Mouse (Mus musculus) G1E (cell line): ENCODE data around the gene Nudt15. TPM values are rescaled to one million over a fixed set of nuclear protein-coding genes. Genes with fewer than 3 reads are reported as not detected.

ENCODE experiments used
- ATAC-seq: 2 replicates; pipeline ENCODE4 v1.8.0; 2016; ENCODE audit warnings: mild to moderate bottlenecking; ENCODE audit not compliant: insufficient number of reproducible peaks, poor library complexity, low FRiP score, severe bottlenecking; ENCODE audit errors: extremely low read depth
- DNase-seq: peaks from one replicate; pipeline ENCODE4 v3.0.0; 2012; ENCODE audit warnings: low spot score
- H3K27me3 ChIP-seq: 2 replicates; pipeline ENCODE4 v1.6.1; 2012; ENCODE audit warnings: mild to moderate bottlenecking, low read length, inconsistent platforms; ENCODE audit not compliant: insufficient read depth
- H3K36me3 ChIP-seq: replicated peaks from 2 replicates; pipeline ENCODE3; 2012; ENCODE audit warnings: mild to moderate bottlenecking, inconsistent platforms
- H3K4me1 ChIP-seq: 2 replicates; pipeline ENCODE4 v1.6.1; 2012; ENCODE audit warnings: low read depth, low read length, inconsistent platforms, mixed read lengths; ENCODE audit not compliant: insufficient read depth
- H3K4me3 ChIP-seq: 2 replicates; pipeline ENCODE4 v1.5.1; 2012; ENCODE audit warnings: low read depth, mild to moderate bottlenecking, inconsistent platforms, low read length, moderate library complexity, mixed read lengths
- H3K9me3 ChIP-seq: replicated peaks from 2 replicates; pipeline ENCODE4 v1.6.1; 2012; ENCODE audit warnings: inconsistent platforms
- CTCF ChIP-seq: IDR thresholded peaks from 2 replicates; pipeline ENCODE4 v1.5.1; 2012; ENCODE audit warnings: low read depth, low read length, inconsistent platforms, mixed read lengths
- GATA1 ChIP-seq: IDR thresholded peaks from 2 replicates; pipeline ENCODE4 v1.6.1; 2012; ENCODE audit warnings: borderline replicate concordance, low read length, inconsistent platforms, mixed read lengths
- GATA2 ChIP-seq: IDR thresholded peaks from 2 replicates; pipeline ENCODE4 v1.6.1; 2012; ENCODE audit warnings: low read depth, low read length, inconsistent platforms, borderline replicate concordance
- POLR2AphosphoS5 ChIP-seq: IDR thresholded peaks from 2 replicates; pipeline ENCODE4 v1.6.1; 2012; ENCODE audit warnings: low read depth, low read length, inconsistent platforms; ENCODE audit not compliant: insufficient replicate concordance
- TAL1 ChIP-seq: conservative IDR thresholded peaks from 2 replicates; pipeline ENCODE4 v1.6.1; 2012; ENCODE audit warnings: low read depth, low read length, inconsistent platforms, mixed read lengths
- polyA plus RNA-seq: library from polyadenylated mRNA; stranded (reverse); fragments of >175 nt; gene quantifications from 2 replicates; pipeline ENCODE4 v1.2.3, GENCODE M21; 2012
- total RNA-seq, 2 experiments: library from RNA; stranded (forward) in 1 of 2; stranded (reverse) in 1 of 2; fragments of 200-1000 nt in 1 of 2; fragments of >200 nt in 1 of 2; fragmentation: Nextera tagmentation in 1 of 2; gene quantifications; 2 replicates each; pipeline ENCODE4 v1.2.3; 2014 to 2017

Nudt15 gene
- total and polyA plus RNA-seq, 3 experiments, result 0.90 to 8.0 (median 6.8) TPM

DNA sequence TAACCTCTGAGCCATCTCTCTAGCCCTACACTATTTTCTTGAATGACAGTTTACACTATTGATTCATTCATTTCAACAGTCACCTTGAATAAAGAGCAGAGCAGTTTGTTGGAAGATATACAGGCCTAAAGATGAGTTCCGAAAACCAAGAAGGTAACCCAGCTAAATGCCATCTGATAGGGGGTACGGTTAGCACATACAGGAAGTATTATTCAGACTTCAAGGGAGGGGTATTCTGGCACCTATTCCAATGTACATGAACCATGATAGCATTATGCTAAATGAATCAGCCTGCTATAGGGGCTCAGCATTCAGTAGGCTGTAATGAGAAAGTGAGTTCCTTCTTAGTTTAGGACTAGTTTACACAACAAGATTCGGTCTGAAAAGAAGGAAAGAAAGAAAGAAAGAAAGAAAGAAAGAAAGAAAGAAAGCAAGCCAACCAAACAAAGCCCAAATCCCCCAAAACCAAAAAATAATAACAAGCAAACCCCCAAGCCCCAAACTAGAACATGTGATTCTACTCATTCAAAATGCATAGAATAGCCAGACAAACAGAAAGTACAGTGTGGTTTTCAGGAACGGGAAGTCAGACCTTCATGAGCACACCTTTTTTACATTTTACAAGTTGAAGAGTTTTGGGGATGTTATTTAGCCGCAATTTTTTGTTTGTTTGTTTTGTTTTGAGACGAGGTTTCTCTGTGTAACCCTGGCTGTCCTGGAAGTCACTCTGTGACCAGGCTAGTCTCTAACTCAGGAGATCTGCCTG lies 39.2 kb downstream of the Nudt15 start:
- Histone ChIP-seq H3K9me3 (0 out of 2 replicates have a peak, but pooled peaks cover 3% of the 10 kb centered on the region), H3K4me1 (peaks cover 48% of the 10 kb centered on the region), H3K27me3 (peaks cover 16% of the 10 kb centered on the region), H3K36me3 (peaks cover 23% of the 10 kb centered on the region), H3K4me3 (no peak overlapping the region)
- DNase-seq (no peak), ATAC-seq (no peak)
- TF ChIP-seq TAL1 (no peak), GATA1 (no peak), CTCF (no peak), GATA2 (no peak), POLR2AphosphoS5 (no peak)

DNA sequence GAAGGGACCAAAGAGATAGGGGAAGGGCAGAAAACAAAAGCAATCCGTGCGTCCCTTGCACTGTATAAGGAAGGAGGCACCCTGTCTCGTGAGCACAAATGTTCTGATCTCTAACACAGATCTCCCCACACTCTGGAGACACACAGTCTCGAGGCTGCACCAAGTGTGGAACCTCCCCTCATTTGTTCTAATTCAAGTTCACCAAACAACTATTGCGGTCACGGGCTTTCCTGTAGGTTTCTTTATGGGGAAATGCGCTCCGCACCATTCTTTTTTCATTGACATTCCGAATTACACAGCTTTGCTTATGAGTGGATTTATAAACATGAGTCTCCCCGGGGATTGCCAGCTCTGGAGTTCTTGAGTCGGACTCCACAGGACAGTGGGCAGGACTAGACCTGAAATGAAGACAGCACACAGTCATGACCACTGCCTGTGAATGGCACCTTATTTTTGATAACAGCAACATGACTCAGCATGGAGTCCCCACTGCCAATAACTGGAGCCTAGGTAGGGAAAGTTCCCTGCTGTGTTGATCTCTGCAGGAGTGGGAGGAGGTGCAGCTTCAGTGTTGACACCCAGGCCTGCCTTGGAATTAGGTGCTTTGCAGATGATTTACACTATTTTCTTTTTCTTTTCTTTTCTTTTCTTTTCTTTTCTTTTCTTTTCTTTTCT lies 40.2 kb downstream of the Nudt15 start:
- Histone ChIP-seq H3K36me3 (peaks cover 15% of the 10 kb centered on the region), H3K4me3 (no peak overlapping the region; the same call in 1 of the 2 replicates), H3K27me3 (peaks cover 21% of the 10 kb centered on the region), H3K4me1 (peaks cover 47% of the 10 kb centered on the region), H3K9me3 (0 out of 2 replicates have a peak, but pooled peaks cover 3% of the 10 kb centered on the region)
- peak; percentile 32 for ATAC-seq
- DNase-seq, result peak; percentile 40
- TF ChIP-seq CTCF (no peak), GATA1 (no peak), TAL1 (no peak), POLR2AphosphoS5 (no peak), GATA2 (no peak)

DNA sequence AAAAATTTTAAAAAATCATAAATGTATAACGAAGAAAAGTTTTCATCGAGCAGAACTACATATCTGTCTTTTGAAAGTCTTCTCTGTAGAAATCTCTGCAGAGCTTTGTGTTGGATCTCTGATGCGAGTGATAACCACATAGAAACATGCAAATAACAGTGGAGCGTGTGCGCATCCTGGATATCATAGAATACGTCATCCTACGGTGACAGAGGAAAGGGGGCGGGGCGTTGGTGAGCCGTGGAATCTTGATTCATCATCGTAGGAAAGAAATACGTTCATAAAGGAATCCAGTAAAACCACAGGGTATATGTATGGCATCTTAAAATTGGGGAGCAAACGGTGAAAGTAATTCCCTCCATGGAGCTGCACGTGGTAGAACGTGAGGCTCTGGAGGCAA lies 40.8 kb downstream of the Nudt15 start:
- Histone ChIP-seq H3K27me3 (peaks cover 26% of the 10 kb centered on the region), H3K4me1 (peaks cover 42% of the 10 kb centered on the region), H3K36me3 (peaks cover 9% of the 10 kb centered on the region), H3K4me3 (no peak overlapping the region), H3K9me3 (0 out of 2 replicates have a peak, but pooled peaks cover 3% of the 10 kb centered on the region)
- ATAC-seq (no peak), DNase-seq (no peak)
- no peak for TF ChIP-seq CTCF
- TF ChIP-seq TAL1, result no peak
- TF ChIP-seq GATA2, result no peak
- no peak for TF ChIP-seq POLR2AphosphoS5
- TF ChIP-seq GATA1, result no peak

DNA sequence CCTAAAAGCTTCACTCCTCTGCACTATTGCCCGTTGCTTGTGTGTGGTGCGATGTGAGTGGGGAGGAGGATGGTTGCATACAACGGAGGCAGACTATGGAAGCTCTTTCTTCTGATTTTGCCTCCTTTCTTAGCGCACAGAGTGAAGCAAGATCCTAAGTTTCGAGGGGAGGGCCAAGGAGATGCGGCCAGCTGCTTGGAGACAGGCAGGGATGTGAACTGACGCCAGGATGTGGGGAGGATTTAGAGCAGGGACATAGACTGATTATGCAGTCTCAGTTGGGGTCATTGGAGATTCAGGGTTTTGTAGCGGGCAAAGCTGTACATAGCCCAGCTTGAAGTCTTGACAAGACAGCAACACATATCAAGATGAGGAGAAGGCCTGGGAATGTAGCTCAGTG lies 41.8 kb downstream of the Nudt15 start:
- Histone ChIP-seq H3K4me1 (peaks cover 34% of the 10 kb centered on the region), H3K4me3 (no peak overlapping the region), H3K9me3 (0 out of 2 replicates have a peak, but pooled peaks cover 3% of the 10 kb centered on the region), H3K36me3 (no peaks in the 10 kb centered on the region), H3K27me3 (peaks cover 31% of the 10 kb centered on the region)
- DNase-seq, result no peak
- ATAC-seq, result no peak
- TF ChIP-seq TAL1 (no peak), GATA1 (no peak), GATA2 (no peak), CTCF (no peak), POLR2AphosphoS5 (no peak)

DNA sequence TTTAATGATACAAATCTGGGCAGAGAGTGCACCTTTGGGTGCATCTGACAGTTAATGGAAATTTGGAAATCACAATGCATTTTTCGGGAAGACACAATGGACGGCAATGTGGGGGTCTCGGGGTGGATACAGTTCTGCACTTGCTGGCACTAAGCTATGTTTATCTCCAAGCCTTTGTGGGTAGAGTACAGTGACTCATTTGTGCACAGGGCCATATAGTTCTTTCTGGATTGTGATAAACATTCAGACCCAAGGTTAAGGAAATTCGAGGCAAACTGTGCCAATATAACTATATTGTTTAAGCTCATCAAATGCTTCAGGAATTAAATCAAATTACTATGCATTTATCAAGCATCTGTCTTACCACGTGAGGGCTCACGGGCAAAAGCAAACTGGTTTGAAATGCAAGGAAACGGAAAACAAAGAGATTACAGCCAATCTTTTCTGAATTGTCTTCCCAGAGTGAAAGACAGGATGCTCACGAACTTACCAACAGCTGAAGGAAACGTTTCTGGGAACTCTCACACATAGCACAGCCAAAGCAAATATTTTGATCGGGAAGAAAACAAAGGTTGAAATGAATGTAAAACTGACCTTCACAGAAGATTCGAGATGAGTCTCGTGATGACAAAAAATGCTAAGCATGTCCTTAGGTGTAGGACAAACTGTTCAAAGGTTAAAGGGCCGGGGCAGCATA lies 44.7 kb downstream of the Nudt15 start:
- H3K27me3 ChIP-seq, result peaks cover 41% of the 10 kb centered on the region
- H3K36me3 ChIP-seq, result no peaks in the 10 kb centered on the region
- TF ChIP-seq POLR2AphosphoS5 (no peak), GATA2 (no peak), TAL1 (no peak), CTCF (no peak), GATA1 (no peak)
- ATAC-seq (no peak), DNase-seq (no peak)
- H3K4me3 ChIP-seq, result no peak overlapping the region
- peaks cover 16% of the 10 kb centered on the region for H3K4me1 ChIP-seq
- no peaks in the 10 kb centered on the region for H3K9me3 ChIP-seq
